Mouse (Mus musculus): Measurements from ENCODE around the gene Mrps18a. TPM values are rescaled to one million over a fixed set of nuclear protein-coding genes. Genes with fewer than 3 reads are reported as not detected.

Gene Mrps18a
- polyA plus RNA-seq, 1 experiment from 2014 or later = 122 TPM

DNA sequence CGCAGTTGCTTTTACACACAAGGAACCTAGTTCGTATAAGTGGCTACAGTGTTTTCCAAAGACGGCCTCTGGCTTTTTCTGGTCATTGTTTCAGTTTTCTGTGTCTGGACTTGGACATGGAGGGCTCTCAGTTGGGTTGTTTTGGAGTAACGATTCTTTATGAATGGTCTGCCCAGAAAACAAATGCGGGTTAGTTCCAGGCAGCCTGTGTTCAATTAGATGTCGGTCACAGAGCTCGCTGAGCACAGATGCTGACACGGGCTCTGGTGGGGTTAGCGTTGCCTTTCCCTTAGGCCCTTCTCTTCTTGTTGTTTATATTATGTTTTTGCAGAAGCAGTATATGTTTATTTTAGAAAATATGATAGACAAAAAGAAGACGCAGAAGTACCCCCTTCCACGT, 5.4 kb downstream of the Mrps18a start:
- 85% methylated on average over 11 of the region's 11 CpGs for WGBS
- ATAC-seq (ENCODE audit: low FRiP score) (no peak), DNase-seq (ENCODE audit: low spot score) (no peak)
- Histone ChIP-seq H3K27ac (ENCODE audit: low read depth, low read length) (no peak overlapping the region), H3K4me2 (replicated peaks; ENCODE audit: low read depth, low read length) (no peak overlapping the region), H3K27me3 (ENCODE audit: control insufficient read depth, insufficient read depth, low read length) (no peaks in the 10 kb centered on the region), H3K4me3 (ENCODE audit: low read depth, low read length) (no peak overlapping the region), H3K9ac (ENCODE audit: low read depth, low read length) (no peak overlapping the region), H3K4me1 (replicated peaks; ENCODE audit: control insufficient read depth, insufficient read depth, low read length) (no peaks in the 10 kb centered on the region), H3K9me3 (ENCODE audit: control insufficient read depth, low read length) (no peaks in the 10 kb centered on the region), H3K36me3 (ENCODE audit: control insufficient read depth, insufficient read depth, low read length) (no peaks in the 10 kb centered on the region)

GRCm38 (mm10) chr17:46116881-46117280, 6.1 kb downstream of the Mrps18a start:
- no peak for ATAC-seq (ENCODE audit: low FRiP score)
- H3K36me3 ChIP-seq (ENCODE audit: control insufficient read depth, insufficient read depth, low read length) = no peaks in the 10 kb centered on the region
- no peak overlapping the region for H3K27ac ChIP-seq (ENCODE audit: low read depth, low read length)
- no peak for DNase-seq (ENCODE audit: low spot score)
- no peak overlapping the region for H3K4me3 ChIP-seq (ENCODE audit: low read depth, low read length)
- WGBS = 92% methylated on average over 3 of the region's 3 CpGs
- H3K9me3 ChIP-seq (ENCODE audit: control insufficient read depth, low read length) = no peaks in the 10 kb centered on the region
- no peak overlapping the region for H3K4me2 ChIP-seq (replicated peaks; ENCODE audit: low read depth, low read length)
- H3K27me3 ChIP-seq (ENCODE audit: control insufficient read depth, insufficient read depth, low read length) = no peaks in the 10 kb centered on the region
- H3K4me1 ChIP-seq (replicated peaks; ENCODE audit: control insufficient read depth, insufficient read depth, low read length) = no peaks in the 10 kb centered on the region
- no peak overlapping the region for H3K9ac ChIP-seq (ENCODE audit: low read depth, low read length)

GRCm38 (mm10) chr17:46117623-46118422, 7.0 kb downstream of the Mrps18a start:
- Histone ChIP-seq H3K4me2 (replicated peaks; ENCODE audit: low read depth, low read length) (no peak overlapping the region), H3K27me3 (ENCODE audit: control insufficient read depth, insufficient read depth, low read length) (no peaks in the 10 kb centered on the region), H3K9me3 (ENCODE audit: control insufficient read depth, low read length) (no peaks in the 10 kb centered on the region), H3K36me3 (ENCODE audit: control insufficient read depth, insufficient read depth, low read length) (no peaks in the 10 kb centered on the region), H3K27ac (ENCODE audit: low read depth, low read length) (no peak overlapping the region), H3K9ac (ENCODE audit: low read depth, low read length) (no peak overlapping the region), H3K4me3 (ENCODE audit: low read depth, low read length) (no peak overlapping the region), H3K4me1 (replicated peaks; ENCODE audit: control insufficient read depth, insufficient read depth, low read length) (no peaks in the 10 kb centered on the region)
- WGBS = 89% methylated on average over 13 of the region's 13 CpGs
- DNase-seq (ENCODE audit: low spot score) = no peak
- no peak for ATAC-seq (ENCODE audit: low FRiP score)

- no peak overlapping the region for H3K4me2 ChIP-seq (replicated peaks; ENCODE audit: low read depth, low read length)
- H3K4me1 ChIP-seq (replicated peaks; ENCODE audit: control insufficient read depth, insufficient read depth, low read length) = no peaks in the 10 kb centered on the region
- ATAC-seq (ENCODE audit: low FRiP score) (no peak), DNase-seq (ENCODE audit: low spot score) (no peak)
- no peak overlapping the region for H3K9ac ChIP-seq (ENCODE audit: low read depth, low read length)
- no peaks in the 10 kb centered on the region for H3K27me3 ChIP-seq (ENCODE audit: control insufficient read depth, insufficient read depth, low read length)
- WGBS = 93% methylated on average over 4 of the region's 4 CpGs
- H3K36me3 ChIP-seq (ENCODE audit: control insufficient read depth, insufficient read depth, low read length) = peaks cover 3% of the 10 kb centered on the region; the same call in 1 of the 2 replicates
- no peaks in the 10 kb centered on the region for H3K9me3 ChIP-seq (ENCODE audit: control insufficient read depth, low read length)
- H3K4me3 ChIP-seq (ENCODE audit: low read depth, low read length) = no peak overlapping the region
- no peak overlapping the region for H3K27ac ChIP-seq (ENCODE audit: low read depth, low read length)
Observed at GRCm38 (mm10) chr17:46118423-46118850, 7.7 kb downstream of the Mrps18a start.

GRCm38 (mm10) chr17:46119641-46120040, 8.9 kb downstream of the Mrps18a start:
- ATAC-seq (ENCODE audit: low FRiP score) = no peak
- Histone ChIP-seq H3K27me3 (ENCODE audit: control insufficient read depth, insufficient read depth, low read length) (no peaks in the 10 kb centered on the region), H3K27ac (ENCODE audit: low read depth, low read length) (no peak overlapping the region), H3K36me3 (ENCODE audit: control insufficient read depth, insufficient read depth, low read length) (peaks cover 6% of the 10 kb centered on the region; the same call in 1 of the 2 replicates), H3K9me3 (ENCODE audit: control insufficient read depth, low read length) (no peaks in the 10 kb centered on the region), H3K4me2 (replicated peaks; ENCODE audit: low read depth, low read length) (no peak overlapping the region), H3K4me1 (replicated peaks; ENCODE audit: control insufficient read depth, insufficient read depth, low read length) (no peaks in the 10 kb centered on the region), H3K4me3 (ENCODE audit: low read depth, low read length) (no peak overlapping the region), H3K9ac (ENCODE audit: low read depth, low read length) (no peak overlapping the region)
- 92% methylated on average over 10 of the region's 10 CpGs for WGBS
- DNase-seq (ENCODE audit: low spot score) = no peak

DNA sequence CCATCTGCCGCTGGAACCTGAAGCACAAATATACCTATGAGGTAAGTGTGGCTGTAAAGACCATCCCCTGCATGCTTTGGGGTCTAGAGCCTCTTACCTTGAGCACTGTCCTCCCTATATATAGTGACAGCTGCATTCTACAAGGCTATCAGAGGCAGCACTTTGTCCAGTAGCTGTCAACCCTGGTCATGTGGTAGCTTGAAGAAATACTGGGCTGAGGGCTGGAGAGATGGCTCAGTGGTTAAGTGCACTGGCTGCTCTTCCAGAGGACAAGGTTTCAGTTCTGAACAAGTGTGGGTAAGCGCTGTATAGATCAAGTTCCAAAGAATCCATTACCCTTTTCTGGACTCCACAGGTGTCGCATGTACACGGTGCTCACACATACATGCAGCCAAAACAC, 12.0 kb downstream of the Mrps18a start:
- Histone ChIP-seq H3K4me3 (ENCODE audit: low read depth, low read length) (no peak overlapping the region), H3K36me3 (ENCODE audit: control insufficient read depth, insufficient read depth, low read length) (peaks cover 15% of the 10 kb centered on the region; the same call in 1 of the 2 replicates), H3K27me3 (ENCODE audit: control insufficient read depth, insufficient read depth, low read length) (no peaks in the 10 kb centered on the region), H3K9ac (ENCODE audit: low read depth, low read length) (no peak overlapping the region), H3K4me1 (replicated peaks; ENCODE audit: control insufficient read depth, insufficient read depth, low read length) (no peaks in the 10 kb centered on the region), H3K9me3 (ENCODE audit: control insufficient read depth, low read length) (no peaks in the 10 kb centered on the region), H3K27ac (ENCODE audit: low read depth, low read length) (no peak overlapping the region), H3K4me2 (replicated peaks; ENCODE audit: low read depth, low read length) (no peak overlapping the region)
- WGBS = 95% methylated on average over 4 of the region's 4 CpGs
- no peak for DNase-seq (ENCODE audit: low spot score)
- ATAC-seq (ENCODE audit: low FRiP score) = no peak

DNA sequence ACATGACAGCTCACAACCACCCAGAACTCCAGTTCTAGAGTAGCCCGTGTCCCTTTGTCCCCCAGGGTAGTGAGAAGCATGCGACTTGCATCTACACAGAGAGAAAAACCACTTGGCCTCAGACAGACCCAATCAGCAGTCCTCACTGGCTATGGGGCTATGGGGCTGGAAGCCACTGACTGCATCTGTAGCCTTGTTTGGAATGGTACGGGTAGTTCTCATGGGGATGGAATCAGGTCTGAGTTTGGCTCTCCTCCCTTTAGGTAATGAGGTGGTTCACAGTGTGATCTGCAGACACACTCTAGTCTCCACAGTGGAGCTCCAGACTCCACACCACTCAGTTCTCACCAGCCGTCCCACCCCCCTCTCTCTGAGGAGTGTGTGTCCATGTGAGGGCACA, 12.5 kb downstream of the Mrps18a start:
- WGBS = 95% methylated on average over 4 of the region's 4 CpGs
- peaks cover 15% of the 10 kb centered on the region; the same call in 1 of the 2 replicates for H3K36me3 ChIP-seq (ENCODE audit: control insufficient read depth, insufficient read depth, low read length)

DNA sequence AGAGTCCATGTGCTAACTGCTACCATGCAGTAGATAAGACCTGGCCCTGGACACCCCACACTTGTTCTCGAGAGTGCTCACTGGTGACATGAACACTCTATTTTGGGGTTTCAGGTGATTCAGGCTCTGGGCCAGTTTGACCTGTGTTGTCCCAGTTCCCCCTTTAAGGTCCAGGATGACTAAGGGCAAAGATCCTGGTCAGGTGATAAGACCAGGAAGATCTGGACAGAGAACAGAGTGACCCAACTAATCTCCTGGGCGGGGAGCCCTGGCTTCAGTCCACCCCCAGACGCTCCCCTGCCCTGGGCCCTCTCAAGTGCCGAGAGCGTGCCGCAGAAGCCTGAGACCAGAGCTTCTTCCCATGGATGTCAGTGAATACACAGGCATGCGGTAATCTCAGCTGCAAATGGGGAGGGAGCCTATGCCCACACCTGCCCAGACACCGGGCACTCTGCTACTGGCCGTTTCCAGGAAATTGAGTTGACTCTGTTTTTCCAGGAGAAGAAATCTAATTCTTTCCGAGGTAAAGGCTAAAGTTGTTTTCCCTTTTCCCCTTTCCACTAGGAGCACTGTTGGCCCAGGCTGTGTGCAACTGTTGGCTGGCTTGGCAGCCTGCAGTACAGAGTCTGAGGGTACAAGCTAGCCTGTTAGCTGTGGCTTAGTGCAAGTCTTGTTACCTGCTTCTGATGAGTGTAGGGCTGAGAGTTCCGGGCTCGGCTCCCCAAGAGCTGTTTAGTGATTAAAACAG, 13.3 kb downstream of the Mrps18a start:
- 94% methylated on average over 12 of the region's 12 CpGs for WGBS
- no peaks in the 10 kb centered on the region for H3K27me3 ChIP-seq (ENCODE audit: control insufficient read depth, insufficient read depth, low read length)
- H3K4me3 ChIP-seq (ENCODE audit: low read depth, low read length) = no peak overlapping the region
- ATAC-seq (ENCODE audit: low FRiP score) (no peak), DNase-seq (ENCODE audit: low spot score) (no peak)
- no peak overlapping the region for H3K9ac ChIP-seq (ENCODE audit: low read depth, low read length)
- peaks cover 15% of the 10 kb centered on the region; the same call in 1 of the 2 replicates for H3K36me3 ChIP-seq (ENCODE audit: control insufficient read depth, insufficient read depth, low read length)
- H3K4me2 ChIP-seq (replicated peaks; ENCODE audit: low read depth, low read length) = no peak overlapping the region
- H3K9me3 ChIP-seq (ENCODE audit: control insufficient read depth, low read length) = no peaks in the 10 kb centered on the region
- H3K27ac ChIP-seq (ENCODE audit: low read depth, low read length) = no peak overlapping the region
- H3K4me1 ChIP-seq (replicated peaks; ENCODE audit: control insufficient read depth, insufficient read depth, low read length) = no peaks in the 10 kb centered on the region

More for the DNA sequence above, 12.5 kb downstream of the Mrps18a start:
- no peak for DNase-seq (ENCODE audit: low spot score)
- no peaks in the 10 kb centered on the region for H3K27me3 ChIP-seq (ENCODE audit: control insufficient read depth, insufficient read depth, low read length)
- H3K4me3 ChIP-seq (ENCODE audit: low read depth, low read length) = no peak overlapping the region
- no peak overlapping the region for H3K4me2 ChIP-seq (replicated peaks; ENCODE audit: low read depth, low read length)
- H3K27ac ChIP-seq (ENCODE audit: low read depth, low read length) = no peak overlapping the region
- H3K9ac ChIP-seq (ENCODE audit: low read depth, low read length) = no peak overlapping the region
- no peak for ATAC-seq (ENCODE audit: low FRiP score)
- no peaks in the 10 kb centered on the region for H3K9me3 ChIP-seq (ENCODE audit: control insufficient read depth, low read length)
- H3K4me1 ChIP-seq (replicated peaks; ENCODE audit: control insufficient read depth, insufficient read depth, low read length) = no peaks in the 10 kb centered on the region
